ENCODE assay signal across 12 mouse cellular contexts in genomic region chr12:71969941-71970629, GRCm38 (mm10).
DNase-seq lines count a peak whose midpoint lies in the region; ATAC-seq and TF ChIP-seq lines count a peak whose summit lies in the region.
"Had no signal": no experiment of that assay in that cellular context is flagged by ENCODE, and none has a peak within 500 bp of the region (broad histone marks: within the 10 kb centered on the region; RNA-seq: fewer than 3 reads in every experiment).

No protein-coding gene starts in this region.

- TF ChIP-seq CTCF in layer of hippocampus, adult 2 months (conservative IDR thresholded peaks at IDR 0.05), result no peak

- H3K4me3 ChIP-seq in layer of hippocampus, adult 2 months, result no peak overlapping the region
- H3K4me3 ChIP-seq: liver, embryonic 15.5 days; neural tube, embryonic 15.5 days had no signal

- 0 out of 2 replicates have a peak, but pooled peaks have one; percentile 18 for ATAC-seq in megakaryocyte-erythroid progenitor cell, adult 5-6 weeks (replicated peaks; ENCODE audit: low FRiP score, low TSS enrichment, poor library complexity, severe bottlenecking)
- ATAC-seq: CD4-positive, CD25-positive, alpha-beta regulatory T cell, adult 4 months had no signal

- H3K27ac ChIP-seq in layer of hippocampus, adult 2 months, result peak overlapping the region; percentile 81
- H3K27ac ChIP-seq: liver, embryonic 15.5 days; neural tube, embryonic 15.5 days had no signal

- DNase-seq in heart, adult 11 months, result peak; percentile 91
- no peak for DNase-seq in heart, adult 8-10 months (ENCODE audit: low spot score)
- no peak for DNase-seq in layer of hippocampus, adult 2 months (ENCODE audit: low spot score in 2 of 2)
- DNase-seq in layer of hippocampus, adult 18-20 months (ENCODE audit: low spot score in 2 of 2), result no peak
- peak; percentile 42 for DNase-seq in fat pad, adult 2 months (ENCODE audit: extremely low read depth, low read depth, low spot score)
- no peak for DNase-seq in frontal cortex, postnatal 10 days (ENCODE audit: low spot score in 2 of 2)
- DNase-seq: cerebellum, postnatal 14 days; left cerebral cortex, postnatal 4 days had no signal

Comparison
In these comparisons a context has a peak if more than half of its experiments do, and no peak if none do; other contexts are left out.
1. DNase-seq: peak in heart, adult 11 months (single experiment) and fat pad, adult 2 months (single experiment); none in heart, adult 8-10 months (single experiment), layer of hippocampus, adult 2 months (0 of 2), layer of hippocampus, adult 18-20 months (0 of 2) and frontal cortex, postnatal 10 days (0 of 2).